Mouse (Mus musculus) CH12.LX (cell line): Measurements from ENCODE around the gene Bpnt1. TPM values are rescaled to one million over a fixed set of nuclear protein-coding genes. Genes with fewer than 3 reads are reported as not detected.

Source experiments
- DNase-seq: peaks from one replicate; pipeline ENCODE4 v3.0.0-alpha.2; 2013; ENCODE audit errors: extremely low read depth
- H3K27ac ChIP-seq: 2 replicates; pipeline ENCODE4 v1.5.1; 2012; ENCODE audit warnings: low read depth, mild to moderate bottlenecking, control low read depth, moderate library complexity; ENCODE audit not compliant: insufficient read depth
- H3K27me3 ChIP-seq: replicated peaks from 2 replicates; pipeline ENCODE3; 2012; ENCODE audit warnings: inconsistent platforms
- H3K36me3 ChIP-seq, 2 experiments: replicated peaks in 1 of 2; 2 replicates each; pipeline versions ENCODE3 to v1.6.1; 2012; ENCODE audit warnings: inconsistent platforms in 1 of 2, low read length in 1 of 2, mild to moderate bottlenecking in 1 of 2, mixed read lengths in 1 of 2, moderate library complexity in 1 of 2; ENCODE audit not compliant: control insufficient read depth in 1 of 2, insufficient read depth in 1 of 2
- H3K4me1 ChIP-seq, 2 experiments: 2 replicates each; pipeline ENCODE4 v1.6.1; 2012; ENCODE audit warnings: inconsistent platforms in 1 of 2, moderate library complexity in 1 of 2; ENCODE audit not compliant: insufficient read depth in 2 of 2, control insufficient read depth in 1 of 2
- H3K4me2 ChIP-seq: 2 replicates; pipeline ENCODE4 v1.6.1; 2012; ENCODE audit warnings: low read depth, mild to moderate bottlenecking, control low read depth; ENCODE audit not compliant: poor library complexity, insufficient read depth, severe bottlenecking
- H3K4me3 ChIP-seq, 3 experiments: fragments of 150-350 bp in 1 of 3; sonication (generic) in 1 of 3; replicated peaks in 1 of 3; 2 replicates each; pipeline versions ENCODE3 to v1.5.1; 2011 to 2012; ENCODE audit warnings: low read depth in 2 of 3, low read length in 2 of 3, mild to moderate bottlenecking in 2 of 3, moderate library complexity in 2 of 3, control low read depth in 1 of 3, improper control_type of control experiment in 1 of 3, inconsistent platforms in 1 of 3, mixed read lengths in 1 of 3; ENCODE audit not compliant: poor library complexity in 1 of 3
- H3K79me2 ChIP-seq: replicated peaks from 2 replicates; pipeline ENCODE4 v1.6.1; 2012; ENCODE audit warnings: mild to moderate bottlenecking, moderate library complexity; ENCODE audit not compliant: control insufficient read depth, poor library complexity, insufficient read depth, severe bottlenecking; ENCODE audit errors: extremely low read depth
- H3K9ac ChIP-seq: 2 replicates; pipeline ENCODE4 v1.6.1; 2012; ENCODE audit warnings: low read depth, mild to moderate bottlenecking, control low read depth, moderate library complexity; ENCODE audit not compliant: insufficient read depth
- H3K9me3 ChIP-seq: replicated peaks from 2 replicates; pipeline ENCODE3; 2012; ENCODE audit warnings: low read length, inconsistent platforms, mixed read lengths
- BHLHE40 ChIP-seq: IDR thresholded peaks from 2 replicates; pipeline ENCODE4 v1.6.1; 2011; ENCODE audit warnings: mild to moderate bottlenecking, low read depth, low read length, improper control_type of control experiment
- ELF1 ChIP-seq: IDR thresholded peaks from 2 replicates; pipeline ENCODE4 v1.6.1; 2014; ENCODE audit warnings: low read depth, mild to moderate bottlenecking, inconsistent platforms, low read length, improper control_type of control experiment
- ETS1 ChIP-seq: conservative IDR thresholded peaks from 2 replicates; pipeline ENCODE4 v1.6.1; 2012; ENCODE audit warnings: low read depth, mild to moderate bottlenecking, inconsistent platforms, low read length, improper control_type of control experiment, moderate library complexity
- GABPA ChIP-seq: IDR thresholded peaks from 2 replicates; pipeline ENCODE4 v1.6.1; 2012; ENCODE audit warnings: low read depth, low read length, improper control_type of control experiment, inconsistent platforms; ENCODE audit not compliant: insufficient replicate concordance
- HCFC1 ChIP-seq: IDR thresholded peaks from 2 replicates; pipeline ENCODE4 v1.6.1; 2012; ENCODE audit warnings: low read depth, mild to moderate bottlenecking, inconsistent platforms, low read length, improper control_type of control experiment
- JUN ChIP-seq: IDR thresholded peaks from 2 replicates; pipeline ENCODE4 v1.6.1; 2011; ENCODE audit warnings: low read depth, mild to moderate bottlenecking, low read length, improper control_type of control experiment, moderate library complexity; ENCODE audit not compliant: insufficient read depth
- JUND ChIP-seq: conservative IDR thresholded peaks from 2 replicates; pipeline ENCODE4 v1.6.1; 2011; ENCODE audit warnings: low read depth, low read length, improper control_type of control experiment
- KAT2A ChIP-seq: IDR thresholded peaks from 2 replicates; pipeline ENCODE4 v1.6.1; 2012; ENCODE audit warnings: low read length, improper control_type of control experiment, inconsistent platforms; ENCODE audit not compliant: insufficient replicate concordance
- MAFK ChIP-seq: IDR thresholded peaks from 2 replicates; pipeline ENCODE4 v1.6.1; 2011; ENCODE audit warnings: low read length, improper control_type of control experiment; ENCODE audit not compliant: insufficient replicate concordance
- MEF2A ChIP-seq: IDR thresholded peaks from 2 replicates; pipeline ENCODE4 v1.6.1; 2014; ENCODE audit warnings: low read depth, mild to moderate bottlenecking, inconsistent platforms, low read length, improper control_type of control experiment, borderline replicate concordance
- MYC ChIP-seq: IDR thresholded peaks from 2 replicates; pipeline ENCODE4 v1.6.1; 2011; ENCODE audit warnings: low read depth, mild to moderate bottlenecking, improper control_type of control experiment, low read length
- NRF1 ChIP-seq: IDR thresholded peaks from 2 replicates; pipeline ENCODE4 v1.6.1; 2014; ENCODE audit warnings: low read depth, mild to moderate bottlenecking, inconsistent platforms, low read length, improper control_type of control experiment, moderate library complexity
- PAX5 ChIP-seq: IDR thresholded peaks from 2 replicates; pipeline ENCODE4 v1.6.1; 2012; ENCODE audit warnings: low read length, inconsistent platforms, mixed read lengths
- POLR2A ChIP-seq: IDR thresholded peaks from 2 replicates; pipeline ENCODE4 v1.6.1; 2011; ENCODE audit warnings: low read depth, mild to moderate bottlenecking, improper control_type of control experiment, low read length
- POLR2AphosphoS2 ChIP-seq: IDR thresholded peaks from 2 replicates; pipeline ENCODE4 v1.6.1; 2011; ENCODE audit warnings: low read depth, low read length, improper control_type of control experiment
- RAD21 ChIP-seq: IDR thresholded peaks from 2 replicates; pipeline ENCODE4 v1.6.1; 2011; ENCODE audit warnings: low read depth, mild to moderate bottlenecking, low read length, improper control_type of control experiment, moderate library complexity
- RCOR1 ChIP-seq: conservative IDR thresholded peaks from 2 replicates; pipeline ENCODE4 v1.6.1; 2012; ENCODE audit warnings: low read depth, mild to moderate bottlenecking, inconsistent platforms, low read length, improper control_type of control experiment
- SIN3A ChIP-seq: IDR thresholded peaks from 2 replicates; pipeline ENCODE4 v1.6.1; 2012; ENCODE audit warnings: low read length, improper control_type of control experiment, inconsistent platforms
- TBP ChIP-seq: conservative IDR thresholded peaks from 2 replicates; pipeline ENCODE4 v1.6.1; 2011; ENCODE audit warnings: low read depth, low read length, improper control_type of control experiment
- TCF12 ChIP-seq: IDR thresholded peaks from 2 replicates; pipeline ENCODE4 v1.6.1; 2014; ENCODE audit warnings: low read depth, mild to moderate bottlenecking, inconsistent platforms, low read length, improper control_type of control experiment
- USF1 ChIP-seq: IDR thresholded peaks from 2 replicates; pipeline ENCODE4 v1.6.1; 2014; ENCODE audit warnings: low read depth, mild to moderate bottlenecking, inconsistent platforms, low read length, improper control_type of control experiment
- ZC3H11A ChIP-seq: IDR thresholded peaks from 2 replicates; pipeline ENCODE4 v1.6.1; 2012; ENCODE audit warnings: low read depth, mild to moderate bottlenecking, inconsistent platforms, low read length, improper control_type of control experiment
- ZKSCAN1 ChIP-seq: IDR thresholded peaks from 2 replicates; pipeline ENCODE4 v1.6.1; 2012; ENCODE audit warnings: low read depth, inconsistent platforms, low read length, improper control_type of control experiment, borderline replicate concordance
- dilution Hi-C: fragments of 300-500 bp; cut with MboI; formaldehyde crosslinking; loops from 2 replicates; pipeline ENCODE4 v1.14.3; 2020; ENCODE audit warnings: low sequenced_read_pairs; ENCODE audit not compliant: extremely low pct_unique_long_range_greater_than_20kb, extremely low pct_ligation_motif_present
- in situ Hi-C: fragments of 300-500 bp; cut with MboI; formaldehyde crosslinking; loops from 3 replicates; pipeline ENCODE4 v1.14.3; 2019; ENCODE audit warnings: low sequenced_read_pairs, low pct_ligation_motif_present, low pct_unique_long_range_greater_than_20kb, mixed read lengths
- polyA plus RNA-seq: library from polyadenylated mRNA; unstranded; fragments of >175 nt; gene quantifications from 2 replicates; pipeline ENCODE4 v1.2.1, GENCODE M21; 2012; ENCODE audit warnings: low read depth; ENCODE audit not compliant: insufficient read length
- total RNA-seq, 2 experiments: library from RNA; depleted of rRNA; stranded (reverse); fragments of 300-350 nt in 1 of 2; fragments of >200 nt in 1 of 2; gene quantifications; 2 replicates each; pipeline ENCODE4 v1.2.3; 2012 to 2014

Gene Bpnt1
- total and polyA plus RNA-seq, 3 experiments = 38.4 to 71.9 (median 59.4) TPM

GRCm38 (mm10) chr1:185285171-185285570, 46.8 kb upstream of the Bpnt1 start:
- H3K27ac ChIP-seq = no peak overlapping the region
- peaks cover 66 to 85% of the 10 kb centered on the region in 2 experiments for H3K36me3 ChIP-seq
- H3K4me2 ChIP-seq = no peak overlapping the region
- H3K9me3 ChIP-seq = no peaks in the 10 kb centered on the region
- in situ Hi-C loops = no loop called here
- H3K79me2 ChIP-seq = no peaks in the 10 kb centered on the region
- no peak for DNase-seq
- no peaks in the 10 kb centered on the region for H3K27me3 ChIP-seq
- no peaks in the 10 kb centered on the region for H3K4me1 ChIP-seq
- no peak overlapping the region for H3K4me3 ChIP-seq
- dilution Hi-C loops = no loop called here
- no peak for TF ChIP-seq POLR2AphosphoS2
- TF ChIP-seq HCFC1 = no peak
- TF ChIP-seq MYC = no peak
- no peak for TF ChIP-seq JUN
- no peak for TF ChIP-seq RCOR1
- TF ChIP-seq RAD21 = no peak
- TF ChIP-seq MAFK = no peak
- no peak for TF ChIP-seq NRF1
- TF ChIP-seq SIN3A = no peak
- TF ChIP-seq USF1 = no peak
- TF ChIP-seq ZC3H11A = no peak
- no peak for TF ChIP-seq TBP
- TF ChIP-seq PAX5 = no peak
- TF ChIP-seq ZKSCAN1 = no peak
- TF ChIP-seq ELF1 = no peak
- H3K9ac ChIP-seq = no peak overlapping the region

- Histone ChIP-seq H3K9ac (no peak overlapping the region), H3K4me3 (no peak overlapping the region), H3K27ac (no peak overlapping the region), H3K4me2 (no peak overlapping the region), H3K9me3 (no peaks in the 10 kb centered on the region), H3K36me3 (peaks cover 72 to 86% of the 10 kb centered on the region in 2 experiments), H3K79me2 (no peaks in the 10 kb centered on the region), H3K4me1 (no peaks in the 10 kb centered on the region), H3K27me3 (no peaks in the 10 kb centered on the region)
- DNase-seq = no peak
- TF ChIP-seq BHLHE40 = no peak
- TF ChIP-seq GABPA = no peak
- TF ChIP-seq ZKSCAN1 = no peak
- no peak for TF ChIP-seq ETS1
- no peak for TF ChIP-seq MEF2A
- TF ChIP-seq TCF12 = no peak
- TF ChIP-seq KAT2A = no peak
- no peak for TF ChIP-seq NRF1
- no peak for TF ChIP-seq POLR2A
- TF ChIP-seq POLR2AphosphoS2 = no peak
- no peak for TF ChIP-seq HCFC1
- no peak for TF ChIP-seq PAX5
- TF ChIP-seq JUND = no peak
- TF ChIP-seq MAFK = no peak
- TF ChIP-seq ELF1 = no peak
- no peak for TF ChIP-seq TBP
- TF ChIP-seq USF1 = no peak
- TF ChIP-seq RCOR1 = no peak
- in situ Hi-C loops (no loop called here), dilution Hi-C loops (no loop called here)
Measured at GRCm38 (mm10) chr1:185287066-185287465, 44.9 kb upstream of the Bpnt1 start.
